In the genomic region with DNA sequence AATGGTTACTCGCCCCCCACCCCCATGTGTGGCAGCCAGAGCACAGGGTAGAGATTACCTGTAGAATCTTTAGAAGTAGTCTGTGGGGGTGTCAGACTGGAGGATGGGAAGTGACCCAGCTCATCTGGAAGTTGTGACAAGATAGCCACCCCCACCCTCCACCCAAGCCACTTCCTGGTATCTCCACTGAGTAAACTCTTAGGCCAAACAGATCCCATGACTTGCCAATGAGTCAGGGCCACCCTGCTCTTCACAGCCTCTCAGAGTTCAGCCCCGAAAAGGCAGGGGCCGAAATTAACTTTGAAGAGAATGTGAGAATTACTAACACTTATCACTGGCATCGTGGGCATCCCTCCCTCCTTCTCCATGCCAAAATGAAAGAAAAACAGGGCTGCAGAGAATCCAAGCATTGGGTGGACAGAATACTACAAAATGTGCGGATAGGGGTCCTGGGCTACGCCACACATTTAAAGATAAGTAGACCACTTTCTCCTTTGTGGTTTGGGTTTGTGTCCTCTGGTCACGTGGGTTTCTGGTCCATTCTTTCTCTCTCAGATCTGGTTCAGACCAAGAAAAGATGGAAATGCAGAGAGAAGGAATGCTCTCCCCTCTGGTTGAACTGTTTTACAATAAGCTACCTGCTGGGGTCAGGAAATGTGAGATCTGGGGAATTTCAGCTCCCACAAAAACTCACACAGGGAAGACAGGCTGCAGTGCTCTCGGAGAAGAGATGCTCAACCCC, we compare ENCODE assay signal across 22 mouse cellular contexts.
"Had no signal": no experiment of that assay in that cellular context is flagged by ENCODE, and none has a peak within 500 bp of the region (broad histone marks: within the 10 kb centered on the region; RNA-seq: fewer than 3 reads in every experiment).

No protein-coding gene starts in this region.

- H3K9ac ChIP-seq: limb, embryonic 12.5 days; limb, embryonic 15.5 days; liver, embryonic 14.5 days; liver, postnatal 0 days; lung, embryonic 14.5 days; neural tube, embryonic 12.5 days; neural tube, embryonic 15.5 days had no signal

- DNase-seq: kidney, adult 8-10 months; kidney, postnatal 14 days; kidney, postnatal 4 days; layer of hippocampus, postnatal 36 days; left cerebral cortex, postnatal 4 days; liver, postnatal 0 days; lung, embryonic 14.5 days; midbrain, embryonic 14.5 days; right cerebral cortex, adult 18-20 months; right cerebral cortex, postnatal 14 days; right cerebral cortex, postnatal 4 days; thymus, adult 18-20 months; thymus, postnatal 36 days had no signal

- H3K27me3 ChIP-seq: limb, embryonic 12.5 days; limb, embryonic 15.5 days; neural tube, embryonic 12.5 days; neural tube, embryonic 15.5 days had no signal

- H3K9me3 ChIP-seq: limb, embryonic 12.5 days; limb, embryonic 15.5 days; neural tube, embryonic 12.5 days; neural tube, embryonic 15.5 days had no signal

- ATAC-seq: liver, postnatal 0 days; lung, postnatal 0 days had no signal

- H3K27ac ChIP-seq: left cerebral cortex, adult 2 months; limb, embryonic 12.5 days; limb, embryonic 15.5 days; liver, embryonic 14.5 days; macrophage; neural tube, embryonic 12.5 days; neural tube, embryonic 15.5 days had no signal

- H3K4me3 ChIP-seq: left cerebral cortex, adult 2 months; limb, embryonic 12.5 days; limb, embryonic 15.5 days; neural tube, embryonic 12.5 days; neural tube, embryonic 15.5 days had no signal

- H3K36me3 ChIP-seq: limb, embryonic 12.5 days; limb, embryonic 15.5 days; neural tube, embryonic 12.5 days; neural tube, embryonic 15.5 days had no signal

- H3K4me1 ChIP-seq: limb, embryonic 15.5 days had no signal

- H3K4me2 ChIP-seq: limb, embryonic 12.5 days; limb, embryonic 15.5 days; liver, embryonic 11.5 days; lung, embryonic 14.5 days; neural tube, embryonic 12.5 days; neural tube, embryonic 15.5 days had no signal
